23 mouse cellular contexts compared by ENCODE assay signal in the genomic region with DNA sequence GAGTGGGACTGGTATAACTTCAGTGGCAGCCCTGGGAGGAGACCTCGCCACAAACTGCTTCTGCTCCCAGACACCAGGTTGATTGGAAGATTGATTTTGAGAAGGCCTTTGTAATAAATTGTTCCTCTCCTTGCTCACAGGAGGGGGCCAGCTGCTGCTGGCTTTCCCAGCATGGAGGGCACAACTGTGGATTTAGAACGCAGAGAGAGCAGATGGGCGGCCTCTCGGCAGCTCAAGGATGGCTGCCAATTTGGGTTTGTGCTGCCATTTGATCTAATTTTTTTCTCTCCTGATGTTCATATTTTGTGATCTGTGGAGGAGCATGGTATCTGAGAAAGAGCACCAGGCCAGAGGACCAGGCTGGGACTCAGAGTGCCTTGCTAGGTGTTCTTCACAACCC.
A peak's percentile ranks its signal among the peaks of the same experiment; 100 is the strongest.
DNase-seq lines count a peak whose midpoint lies in the region; ATAC-seq and TF ChIP-seq lines count a peak whose summit lies in the region.
"Had no signal": no experiment of that assay in that cellular context is flagged by ENCODE, and none has a peak within 500 bp of the region (broad histone marks: within the 10 kb centered on the region; RNA-seq: fewer than 3 reads in every experiment).

No protein-coding gene starts in this region.

- ATAC-seq in hindbrain, postnatal 0 days, result no peak
- no peak for ATAC-seq in hindbrain, embryonic 11.5 days (ENCODE audit: low FRiP score)
- ATAC-seq: liver, embryonic 12.5 days had no signal

- WGBS in hindbrain, postnatal 0 days, result 56% methylated on average over 4 of the region's 4 CpGs
- WGBS in hindbrain, embryonic 11.5 days, result 78% methylated on average over 4 of the region's 4 CpGs
- WGBS in heart, embryonic 10.5 days, result 77% methylated on average over 4 of the region's 4 CpGs

- no peak for TF ChIP-seq CTCF in hindbrain, postnatal 0 days (IDR thresholded peaks at IDR 0.05; ENCODE audit: low read depth)
- no peak for TF ChIP-seq CTCF in brain, embryonic 14.5 days (IDR thresholded peaks at IDR 0.05; ENCODE audit: borderline replicate concordance, extremely low read depth, insufficient read depth, insufficient read length)

- H3K9me3 ChIP-seq in hindbrain, postnatal 0 days (ENCODE audit: low read length), result no peaks in the 10 kb centered on the region
- no peaks in the 10 kb centered on the region for H3K9me3 ChIP-seq in hindbrain, embryonic 11.5 days (ENCODE audit: control insufficient read depth, low read length)
- H3K9me3 ChIP-seq in heart, embryonic 10.5 days, result no peaks in the 10 kb centered on the region
- H3K9me3 ChIP-seq: embryonic facial prominence, embryonic 13.5 days; heart, embryonic 15.5 days; limb, embryonic 13.5 days; liver, embryonic 12.5 days; midbrain, embryonic 12.5 days had no signal

- H3K4me2 ChIP-seq in hindbrain, postnatal 0 days (ENCODE audit: low read depth, low read length), result no peak overlapping the region
- H3K4me2 ChIP-seq in hindbrain, embryonic 11.5 days (replicated peaks; ENCODE audit: low read depth, low read length), result no peak overlapping the region
- H3K4me2 ChIP-seq: embryonic facial prominence, embryonic 13.5 days; heart, embryonic 15.5 days; hindbrain, embryonic 14.5 days; limb, embryonic 13.5 days; liver, embryonic 12.5 days; midbrain, embryonic 12.5 days had no signal

- H3K27me3 ChIP-seq in hindbrain, postnatal 0 days (ENCODE audit: insufficient read depth, low read length), result no peaks in the 10 kb centered on the region
- H3K27me3 ChIP-seq in hindbrain, embryonic 11.5 days (ENCODE audit: control insufficient read depth, insufficient read depth, low read length), result no peaks in the 10 kb centered on the region
- H3K27me3 ChIP-seq in heart, embryonic 10.5 days (ENCODE audit: insufficient read depth, poor library complexity, severe bottlenecking), result no peaks in the 10 kb centered on the region
- H3K27me3 ChIP-seq: embryonic facial prominence, embryonic 13.5 days; heart, embryonic 15.5 days; limb, embryonic 13.5 days; liver, embryonic 12.5 days; midbrain, embryonic 12.5 days had no signal

- H3K4me3 ChIP-seq in hindbrain, postnatal 0 days (ENCODE audit: low read length), result no peak overlapping the region
- H3K4me3 ChIP-seq in hindbrain, embryonic 11.5 days (ENCODE audit: low read depth, low read length), result no peak overlapping the region
- H3K4me3 ChIP-seq in heart, embryonic 10.5 days, result no peak overlapping the region
- H3K4me3 ChIP-seq: embryonic facial prominence, embryonic 13.5 days; erythroblast, embryonic 14.5 days; heart, adult 2 months; heart, embryonic 15.5 days; limb, embryonic 13.5 days; liver, embryonic 12.5 days; midbrain, embryonic 12.5 days had no signal

- TF ChIP-seq POLR2A in brain, embryonic 14.5 days (IDR thresholded peaks at IDR 0.05; ENCODE audit: borderline replicate concordance, extremely low read depth, insufficient read depth, insufficient read length, poor library complexity, severe bottlenecking), result no peak

- no peaks in the 10 kb centered on the region for H3K4me1 ChIP-seq in hindbrain, postnatal 0 days (ENCODE audit: insufficient read depth, low read length)
- H3K4me1 ChIP-seq in hindbrain, embryonic 11.5 days (replicated peaks; ENCODE audit: control insufficient read depth, insufficient read depth, low read length), result no peaks in the 10 kb centered on the region
- H3K4me1 ChIP-seq in heart, embryonic 10.5 days, result no peaks in the 10 kb centered on the region
- H3K4me1 ChIP-seq: embryonic facial prominence, embryonic 13.5 days; heart, embryonic 15.5 days; limb, embryonic 13.5 days; liver, embryonic 12.5 days; midbrain, embryonic 12.5 days had no signal

- no peaks in the 10 kb centered on the region for H3K36me3 ChIP-seq in hindbrain, postnatal 0 days (ENCODE audit: insufficient read depth, low read length)
- H3K36me3 ChIP-seq in hindbrain, embryonic 11.5 days (ENCODE audit: control insufficient read depth, insufficient read depth, low read length), result no peaks in the 10 kb centered on the region
- H3K36me3 ChIP-seq in heart, embryonic 10.5 days, result no peaks in the 10 kb centered on the region
- H3K36me3 ChIP-seq: embryonic facial prominence, embryonic 13.5 days; heart, embryonic 15.5 days; limb, embryonic 13.5 days; liver, embryonic 12.5 days; midbrain, embryonic 12.5 days had no signal

- peak; percentile 7 for DNase-seq in hindbrain, postnatal 0 days (ENCODE audit: low spot score)
- no peak for DNase-seq in hindbrain, embryonic 11.5 days (ENCODE audit: low spot score)
- peak; percentile 10 for DNase-seq in brain, adult 2 months (ENCODE audit: low read depth, low spot score)
- peak; percentile 55 for DNase-seq in brain, embryonic 14.5 days (ENCODE audit: low read depth)
- DNase-seq in layer of hippocampus, postnatal 14 days (ENCODE audit: low spot score in 2 of 2), result peak; percentile 41 to 45
- no peak for DNase-seq in heart, embryonic 10.5 days (ENCODE audit: low spot score)
- no peak for DNase-seq in frontal cortex, postnatal 36 days (ENCODE audit: low spot score in 2 of 2)
- DNase-seq: adrenal gland, postnatal 10 days; embryo, embryonic 11 days; gastrocnemius, postnatal 36 days; heart, adult 2 months; heart, postnatal 36 days; kidney, adult 2 months; lung, adult 2 months; lung, postnatal 14 days had no signal

- H3K9ac ChIP-seq in hindbrain, postnatal 0 days (replicated peaks; ENCODE audit: low read length), result no peak overlapping the region
- no peak overlapping the region for H3K9ac ChIP-seq in hindbrain, embryonic 11.5 days (ENCODE audit: low read depth, low read length)
- H3K9ac ChIP-seq: embryonic facial prominence, embryonic 13.5 days; heart, embryonic 15.5 days; hindbrain, embryonic 14.5 days; limb, embryonic 13.5 days; liver, embryonic 12.5 days; midbrain, embryonic 12.5 days had no signal

- no peak overlapping the region for H3K27ac ChIP-seq in hindbrain, postnatal 0 days
- no peak overlapping the region for H3K27ac ChIP-seq in hindbrain, embryonic 11.5 days (ENCODE audit: low read depth, low read length)
- no peak overlapping the region for H3K27ac ChIP-seq in heart, embryonic 10.5 days
- H3K27ac ChIP-seq: embryonic facial prominence, embryonic 13.5 days; heart, adult 2 months; heart, embryonic 15.5 days; hindbrain, embryonic 14.5 days; kidney, postnatal 0 days; limb, embryonic 13.5 days; liver, embryonic 12.5 days; midbrain, embryonic 12.5 days had no signal

Comparison
In these comparisons a context has a peak if more than half of its experiments do, and no peak if none do; other contexts are left out.
1. DNase-seq: peak in hindbrain, postnatal 0 days (single experiment), brain, adult 2 months (single experiment), brain, embryonic 14.5 days (single experiment) and layer of hippocampus, postnatal 14 days (2 of 2); none in hindbrain, embryonic 11.5 days (single experiment), heart, embryonic 10.5 days (single experiment) and frontal cortex, postnatal 36 days (0 of 2).